Mouse (Mus musculus) splenic B cell, adult 2 months (primary cell): Measurements from ENCODE around the gene Tbx1.

ENCODE experiments used
- DNase-seq: peaks from one replicate; pipeline ENCODE4 v3.0.0-alpha.2; 2011; ENCODE audit warnings: low read depth, low spot score
- H3K27me3 ChIP-seq: 2 replicates; pipeline ENCODE4 v1.6.1; 2012; ENCODE audit warnings: mild to moderate bottlenecking, low read length, moderate library complexity, mixed read lengths; ENCODE audit not compliant: control insufficient read depth, poor library complexity, insufficient read depth, severe bottlenecking
- H3K36me3 ChIP-seq: 2 replicates; pipeline ENCODE4 v1.6.1; 2012; ENCODE audit warnings: mild to moderate bottlenecking, low read length, moderate library complexity, mixed read lengths; ENCODE audit not compliant: control insufficient read depth, poor library complexity, insufficient read depth, severe bottlenecking

The Tbx1 gene

DNA sequence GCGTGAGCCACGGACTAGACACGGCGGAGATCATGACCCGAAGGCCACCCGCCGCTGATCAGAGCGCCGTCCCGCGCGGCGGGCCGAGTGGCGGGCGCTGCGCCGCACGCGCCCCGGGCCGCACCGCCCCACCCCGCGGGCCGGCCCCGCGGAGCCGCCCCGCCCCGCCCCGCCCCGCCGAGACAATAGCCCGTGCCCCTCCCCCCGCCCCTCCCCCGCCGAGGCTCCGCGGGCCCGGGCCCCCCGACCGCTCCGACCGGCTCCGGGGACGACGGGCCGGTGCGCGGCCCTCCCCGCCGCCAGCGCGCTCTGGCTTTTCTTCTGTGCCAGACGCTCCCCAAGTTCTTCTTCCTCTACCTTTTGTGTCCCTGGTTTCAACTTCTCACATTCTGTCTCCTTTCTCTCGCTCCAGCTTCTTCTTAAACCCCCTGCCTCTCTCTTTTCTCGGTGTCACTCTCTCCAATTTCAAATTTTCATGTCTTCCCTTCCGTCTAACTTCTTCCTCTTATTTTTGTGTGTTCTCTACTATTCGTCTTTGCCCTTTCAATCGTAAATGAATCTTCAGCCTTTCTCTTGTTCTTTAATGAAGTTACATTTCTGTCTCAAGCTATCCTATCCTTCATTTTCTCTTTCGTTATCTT lies 3.4 kb downstream of the Tbx1 start:
- no peak for DNase-seq
- Histone ChIP-seq H3K36me3 (no peaks in the 10 kb centered on the region), H3K27me3 (peaks cover 4% of the 10 kb centered on the region; the same call in 1 of the 2 replicates)

DNA sequence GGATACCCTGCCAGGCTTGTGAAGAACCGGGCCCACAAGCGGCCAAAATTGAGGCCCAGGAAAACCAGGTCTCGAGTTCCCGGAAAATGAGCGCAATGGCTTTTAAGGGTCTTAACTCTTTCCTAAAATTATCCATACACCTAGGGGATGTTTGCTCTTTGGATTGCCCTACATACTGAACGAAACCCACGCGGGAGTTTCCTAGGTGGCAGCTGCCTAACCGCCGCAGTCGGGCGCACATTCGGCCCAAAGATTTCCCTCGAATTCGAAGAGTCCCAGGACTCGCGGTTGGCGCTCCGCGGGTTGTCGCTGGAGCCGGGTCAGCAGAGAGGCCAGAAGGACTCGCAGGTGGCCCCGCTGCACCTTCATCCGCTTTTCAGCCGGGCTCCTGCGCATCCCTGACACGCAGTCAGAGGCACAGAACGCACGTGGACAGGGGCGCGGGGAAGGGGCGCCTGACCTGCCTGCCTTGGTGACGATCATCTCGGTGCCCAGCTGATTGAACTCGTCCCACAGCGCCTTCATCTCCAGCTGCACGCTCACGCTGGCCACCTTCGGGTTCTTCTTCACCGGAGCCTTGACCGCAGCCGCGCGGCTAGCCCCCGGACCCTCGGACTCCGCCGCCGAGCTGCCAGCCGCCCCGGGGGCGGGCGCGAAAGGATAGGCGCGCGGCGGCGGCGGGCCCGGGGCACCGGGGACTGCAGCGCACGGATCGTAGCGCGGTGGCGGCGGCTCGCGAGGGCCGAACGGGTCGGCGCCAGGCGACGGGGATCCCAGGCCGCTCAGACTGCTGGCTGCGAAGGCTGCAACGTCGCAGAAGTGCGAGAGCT lies 4.2 kb downstream of the Tbx1 start:
- no peak for DNase-seq
- Histone ChIP-seq H3K36me3 (no peaks in the 10 kb centered on the region), H3K27me3 (peaks cover 2% of the 10 kb centered on the region; the same call in 1 of the 2 replicates)

DNA sequence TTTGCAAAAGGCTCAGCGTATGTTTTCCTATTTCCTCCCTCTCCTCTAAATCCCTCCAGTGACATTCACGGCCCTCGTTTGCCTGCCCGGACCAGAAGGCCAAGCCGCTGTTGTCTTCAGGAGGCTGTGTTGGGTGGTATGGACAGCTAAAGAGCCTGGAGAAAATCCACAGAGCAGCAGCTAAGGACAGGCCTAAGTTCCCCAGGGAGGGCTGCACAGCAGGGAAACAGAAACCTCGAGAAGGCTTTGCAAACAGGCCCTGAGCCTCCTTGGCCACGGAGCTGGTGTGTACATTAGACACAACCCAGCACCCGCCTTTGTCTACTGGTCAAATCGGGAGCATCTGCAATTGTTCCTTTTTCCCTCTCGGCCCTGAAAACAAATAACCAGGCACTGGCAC lies 4.8 kb downstream of the Tbx1 start:
- Histone ChIP-seq H3K36me3 (no peaks in the 10 kb centered on the region), H3K27me3 (peaks cover 4% of the 10 kb centered on the region; the same call in 1 of the 2 replicates)
- DNase-seq: no peak

DNA sequence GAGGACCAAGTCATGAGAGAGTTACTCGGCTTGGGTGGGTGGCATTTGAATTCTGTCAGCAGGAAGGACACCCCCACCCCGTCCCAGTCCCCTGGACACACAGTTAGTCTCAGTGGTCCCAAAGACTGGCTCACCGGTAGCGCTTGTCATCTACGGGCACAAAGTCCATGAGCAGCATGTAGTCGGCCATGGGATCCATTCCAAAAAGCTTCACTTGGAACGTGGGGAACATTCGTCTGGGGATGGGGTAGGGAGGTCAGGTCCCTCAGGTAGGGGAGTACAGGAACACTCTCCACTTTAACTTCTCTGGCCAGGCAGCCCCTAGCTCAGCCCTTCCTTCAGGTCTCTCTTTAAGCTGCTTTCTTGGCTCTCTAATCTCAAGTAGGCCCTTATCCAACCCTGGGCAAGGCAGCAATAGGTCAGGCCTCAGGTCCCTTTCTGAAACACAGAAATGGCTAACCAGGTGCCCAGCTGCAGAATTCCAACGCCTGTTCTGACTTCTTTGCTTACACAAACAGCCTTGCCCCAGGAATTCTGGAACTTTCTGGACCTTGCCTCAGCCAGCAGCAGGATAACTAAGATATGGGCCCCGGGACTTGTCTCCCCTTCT lies 5.5 kb downstream of the Tbx1 start:
- H3K36me3 ChIP-seq: no peaks in the 10 kb centered on the region
- peaks cover 4% of the 10 kb centered on the region; the same call in 1 of the 2 replicates for H3K27me3 ChIP-seq
- DNase-seq: no peak

DNA sequence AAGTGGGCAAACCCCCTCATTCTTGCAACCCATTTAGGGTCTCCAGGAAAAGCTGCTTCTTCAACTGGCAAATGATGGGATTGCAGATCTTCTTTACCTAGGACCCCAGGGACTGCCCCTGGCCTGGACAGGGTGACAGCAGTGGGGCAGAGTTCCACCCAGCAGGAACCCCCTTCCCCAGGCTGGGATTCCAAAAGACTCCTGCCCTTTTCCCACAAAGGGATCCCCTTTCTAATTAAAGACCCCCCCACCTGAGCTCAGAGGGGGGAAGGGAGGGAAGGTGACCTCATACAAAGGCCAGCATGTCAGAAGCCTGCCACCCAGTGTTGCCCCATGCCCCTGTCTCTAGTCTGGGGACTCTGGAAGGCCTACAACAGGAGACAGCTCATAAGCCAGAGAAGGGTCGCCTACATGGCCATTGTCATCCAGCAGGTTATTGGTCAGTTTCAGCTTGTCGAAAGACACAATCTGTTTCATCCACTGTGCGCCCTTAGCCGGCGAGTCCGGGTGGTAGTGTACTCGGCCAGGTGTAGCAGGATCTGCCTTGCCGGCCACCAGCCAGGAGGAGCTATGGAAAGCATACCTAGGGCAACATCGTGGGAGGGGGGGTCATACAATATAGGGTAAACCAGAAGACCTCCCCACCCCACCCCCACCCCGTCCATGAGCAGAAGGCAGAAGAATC lies 6.7 kb downstream of the Tbx1 start:
- no peak for DNase-seq
- peaks cover 4% of the 10 kb centered on the region; the same call in 1 of the 2 replicates for H3K27me3 ChIP-seq

DNA sequence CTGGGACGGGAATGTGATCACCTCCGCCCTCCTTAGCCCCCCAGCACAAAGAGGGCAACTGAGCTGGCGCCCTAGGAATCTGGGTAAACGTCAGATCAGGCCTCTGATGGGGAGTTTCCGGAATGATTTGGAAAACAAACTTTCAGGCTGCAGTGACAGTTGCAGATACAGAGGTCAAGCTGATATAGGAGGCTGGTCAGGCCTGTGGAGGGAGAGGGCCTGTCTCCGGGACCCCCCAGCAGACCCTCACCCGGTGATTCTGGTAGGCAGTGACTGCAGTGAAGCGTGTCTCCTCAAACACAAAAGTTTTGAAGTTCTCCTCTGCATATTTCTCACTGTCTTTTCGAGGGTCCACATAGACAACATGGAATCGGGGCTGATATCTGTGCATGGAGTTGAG lies 7.3 kb downstream of the Tbx1 start:
- Histone ChIP-seq H3K36me3 (no peaks in the 10 kb centered on the region), H3K27me3 (peaks cover 4% of the 10 kb centered on the region; the same call in 1 of the 2 replicates)
- no peak for DNase-seq

More for the DNA sequence above, 6.7 kb downstream of the Tbx1 start:
- no peaks in the 10 kb centered on the region for H3K36me3 ChIP-seq

GRCm38 (mm10) chr16:18582426-18583148 lies 7.9 kb downstream of the Tbx1 start:
- no peaks in the 10 kb centered on the region for H3K36me3 ChIP-seq
- peaks cover 2% of the 10 kb centered on the region; the same call in 1 of the 2 replicates for H3K27me3 ChIP-seq
- no peak for DNase-seq

DNA sequence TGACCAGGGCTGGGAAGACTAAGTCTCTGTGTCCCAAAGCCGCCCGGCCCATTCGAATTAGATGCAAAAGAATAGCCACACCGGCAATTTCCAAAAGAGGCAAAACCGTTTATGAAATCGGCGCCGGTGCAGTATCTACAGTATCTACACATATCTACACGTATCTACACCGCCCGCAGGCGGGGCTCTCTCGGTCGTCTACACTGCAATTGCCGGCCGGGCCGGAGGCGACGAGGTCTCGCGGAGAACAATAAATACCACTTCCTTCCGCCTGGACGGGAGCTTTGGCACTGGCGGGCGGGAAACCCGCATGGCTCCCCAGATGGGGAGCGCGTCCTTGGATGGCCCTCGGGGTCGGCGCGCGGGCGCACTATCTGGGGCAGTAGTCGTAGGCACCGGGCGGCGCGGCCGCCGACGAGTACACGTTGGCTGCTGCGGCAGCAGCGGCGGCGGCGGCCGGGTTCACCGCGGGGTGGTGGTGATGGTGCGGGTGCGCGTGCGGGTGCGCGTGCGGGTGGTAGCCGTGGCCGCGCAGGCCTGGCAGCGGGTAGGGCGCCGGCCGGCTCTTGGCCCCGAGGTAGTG lies 8.8 kb downstream of the Tbx1 start:
- Histone ChIP-seq H3K36me3 (no peaks in the 10 kb centered on the region), H3K27me3 (0 out of 2 replicates have a peak, but pooled peaks cover 2% of the 10 kb centered on the region)
- DNase-seq: no peak

DNA sequence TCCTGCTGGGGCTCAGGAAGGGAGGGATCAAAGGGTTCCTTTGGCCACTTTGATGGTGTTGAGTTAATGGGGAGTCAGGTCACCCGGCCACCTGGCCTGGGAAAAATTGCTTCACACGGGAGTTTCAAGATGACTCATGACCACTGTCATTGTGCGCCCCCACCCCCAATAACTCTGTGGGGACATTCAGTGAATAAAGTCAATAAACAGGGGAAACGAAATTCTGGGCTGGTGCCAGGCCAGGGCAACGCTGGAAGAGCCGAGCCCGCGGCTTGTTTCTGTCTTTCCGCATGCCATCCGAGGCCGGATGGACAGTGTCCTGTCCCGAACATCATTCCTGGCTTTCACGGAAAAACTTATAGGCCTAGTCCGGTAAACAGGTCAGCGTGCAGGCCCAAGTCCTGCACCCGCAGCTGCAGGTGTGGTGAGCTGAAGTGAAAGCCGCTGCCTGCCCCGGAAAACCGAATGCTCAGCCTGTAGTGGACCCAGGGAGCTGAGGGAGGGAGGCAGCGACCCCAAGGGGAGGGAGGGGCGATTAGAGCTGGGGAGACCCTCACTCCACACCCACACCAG lies 9.3 kb downstream of the Tbx1 start:
- DNase-seq: no peak
- no peaks in the 10 kb centered on the region for H3K36me3 ChIP-seq
- H3K27me3 ChIP-seq: 0 out of 2 replicates have a peak, but pooled peaks cover 2% of the 10 kb centered on the region

GRCm38 (mm10) chr16:18580389-18580788 lies 10.1 kb downstream of the Tbx1 start:
- Histone ChIP-seq H3K27me3 (0 out of 2 replicates have a peak, but pooled peaks cover 2% of the 10 kb centered on the region), H3K36me3 (no peaks in the 10 kb centered on the region)
- no peak for DNase-seq

DNA sequence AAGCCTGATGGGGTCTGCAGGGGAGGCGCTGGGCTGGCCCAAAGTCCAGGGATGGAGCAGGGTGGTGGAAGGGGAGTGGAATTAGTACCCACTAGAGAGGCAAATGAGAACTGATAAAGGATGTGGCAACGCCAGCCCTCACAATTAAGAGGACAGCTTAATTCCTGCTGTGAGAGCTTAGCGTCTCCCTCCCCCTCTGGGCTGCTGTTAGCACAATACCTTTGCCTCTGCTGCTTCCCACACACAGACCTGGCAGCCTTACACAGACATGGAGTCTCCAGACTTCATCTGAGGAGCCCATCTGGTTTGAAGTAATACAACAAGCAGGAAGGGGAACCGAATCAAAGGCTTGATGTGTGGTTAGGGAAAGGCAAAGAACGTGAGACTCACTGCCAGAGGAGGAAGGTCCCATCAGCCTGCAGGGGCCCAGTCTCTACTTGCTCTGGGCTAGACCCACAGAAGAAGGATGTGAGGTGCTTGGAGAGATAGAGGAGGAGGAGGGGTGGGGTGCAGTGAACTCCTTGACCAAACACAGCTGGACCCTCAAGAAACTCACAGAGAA lies 12.8 kb downstream of the Tbx1 start:
- Histone ChIP-seq H3K27me3 (0 out of 2 replicates have a peak, but pooled peaks cover 2% of the 10 kb centered on the region), H3K36me3 (no peaks in the 10 kb centered on the region)
- DNase-seq: no peak

DNA sequence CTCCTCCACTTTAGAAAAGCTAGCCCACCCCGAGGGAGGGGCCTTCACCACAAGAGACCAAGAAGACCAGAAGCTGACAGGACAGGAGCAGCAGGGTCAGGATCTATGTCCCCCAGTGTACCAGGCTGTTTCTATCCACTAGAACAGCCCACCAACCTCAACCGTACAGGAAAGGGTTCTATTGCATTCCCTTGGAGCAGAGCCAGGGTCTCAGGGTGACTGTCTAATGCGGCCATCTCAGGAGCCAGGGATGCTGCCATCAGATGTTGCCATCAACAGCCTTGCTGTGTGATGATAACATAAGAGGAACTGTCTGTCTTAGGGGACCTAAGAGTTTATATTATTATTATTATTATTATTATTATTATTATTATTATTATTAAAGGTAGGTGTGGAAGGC lies 13.4 kb downstream of the Tbx1 start:
- DNase-seq: no peak
- 0 out of 2 replicates have a peak, but pooled peaks cover 2% of the 10 kb centered on the region for H3K27me3 ChIP-seq
- no peaks in the 10 kb centered on the region for H3K36me3 ChIP-seq

- no peaks in the 10 kb centered on the region for H3K36me3 ChIP-seq
- DNase-seq: no peak
- no peaks in the 10 kb centered on the region for H3K27me3 ChIP-seq
Measured at GRCm38 (mm10) chr16:18574196-18574595, 16.3 kb downstream of the Tbx1 start.
